Mouse (Mus musculus) lung, postnatal 0 days (tissue): Measurements from ENCODE around the gene Cyp1a1.

Source experiments
- CTCF ChIP-seq: IDR thresholded peaks from 2 replicates; pipeline ENCODE4 v1.5.1; 2016; ENCODE audit warnings: antibody characterized with exemption, mild to moderate bottlenecking
- EP300 ChIP-seq: IDR thresholded peaks from 2 replicates; pipeline ENCODE4 v1.6.1; 2016; ENCODE audit warnings: antibody characterized with exemption, mild to moderate bottlenecking, control low read depth

DNA sequence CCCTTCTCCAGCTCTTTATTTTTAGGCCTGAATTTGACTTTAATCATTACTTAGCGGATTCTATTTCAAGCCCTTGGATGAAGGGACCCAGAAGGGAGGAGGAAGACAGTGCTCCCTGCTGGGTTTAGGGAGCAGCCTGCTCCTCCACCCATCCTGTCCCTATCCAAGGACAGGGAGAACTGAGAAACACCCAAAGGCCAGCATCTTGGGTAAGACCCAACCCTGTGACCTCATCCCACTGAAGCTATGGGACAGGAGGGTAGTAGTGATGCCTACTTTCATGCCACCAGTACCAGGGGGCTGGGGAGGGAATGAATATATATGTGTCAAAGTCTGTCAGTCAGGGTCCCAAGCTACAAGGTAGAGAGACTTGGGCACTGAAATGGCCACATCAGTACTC lies 46.7 kb upstream of the Cyp1a1 start:
- TF ChIP-seq EP300, result no peak
- no peak for TF ChIP-seq CTCF
